Mouse (Mus musculus): Measurements from ENCODE around the gene Jund. TPM values are rescaled to one million over a fixed set of nuclear protein-coding genes. Genes with fewer than 3 reads are reported as not detected.

Jund gene
- total RNA-seq, 2 experiments from 2014 or later = 24.0 to 44.1 TPM

DNA sequence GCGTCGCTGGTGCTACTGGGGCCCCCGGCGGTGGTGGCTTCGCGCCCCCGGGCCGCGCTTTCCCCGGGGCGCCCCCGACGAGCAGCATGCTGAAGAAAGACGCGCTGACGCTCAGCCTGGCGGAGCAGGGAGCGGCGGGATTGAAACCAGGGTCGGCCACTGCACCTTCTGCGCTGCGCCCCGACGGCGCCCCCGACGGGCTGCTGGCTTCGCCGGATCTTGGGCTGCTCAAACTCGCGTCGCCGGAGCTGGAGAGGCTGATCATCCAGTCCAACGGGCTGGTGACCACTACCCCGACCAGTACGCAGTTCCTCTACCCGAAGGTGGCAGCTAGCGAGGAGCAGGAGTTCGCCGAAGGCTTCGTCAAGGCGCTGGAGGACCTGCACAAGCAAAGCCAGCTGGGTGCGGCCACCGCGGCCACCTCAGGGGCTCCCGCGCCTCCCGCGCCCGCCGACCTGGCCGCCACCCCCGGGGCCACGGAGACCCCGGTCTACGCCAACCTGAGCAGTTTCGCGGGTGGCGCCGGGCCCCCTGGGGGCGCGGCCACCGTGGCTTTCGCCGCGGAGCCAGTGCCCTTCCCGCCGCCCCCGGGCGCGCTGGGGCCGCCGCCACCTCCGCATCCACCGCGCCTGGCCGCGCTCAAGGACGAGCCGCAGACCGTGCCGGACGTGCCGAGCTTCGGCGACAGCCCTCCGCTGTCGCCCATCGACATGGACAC is 526 bp downstream of the Jund start:
- no peak for ATAC-seq (ENCODE audit: poor library complexity, severe bottlenecking)

DNA sequence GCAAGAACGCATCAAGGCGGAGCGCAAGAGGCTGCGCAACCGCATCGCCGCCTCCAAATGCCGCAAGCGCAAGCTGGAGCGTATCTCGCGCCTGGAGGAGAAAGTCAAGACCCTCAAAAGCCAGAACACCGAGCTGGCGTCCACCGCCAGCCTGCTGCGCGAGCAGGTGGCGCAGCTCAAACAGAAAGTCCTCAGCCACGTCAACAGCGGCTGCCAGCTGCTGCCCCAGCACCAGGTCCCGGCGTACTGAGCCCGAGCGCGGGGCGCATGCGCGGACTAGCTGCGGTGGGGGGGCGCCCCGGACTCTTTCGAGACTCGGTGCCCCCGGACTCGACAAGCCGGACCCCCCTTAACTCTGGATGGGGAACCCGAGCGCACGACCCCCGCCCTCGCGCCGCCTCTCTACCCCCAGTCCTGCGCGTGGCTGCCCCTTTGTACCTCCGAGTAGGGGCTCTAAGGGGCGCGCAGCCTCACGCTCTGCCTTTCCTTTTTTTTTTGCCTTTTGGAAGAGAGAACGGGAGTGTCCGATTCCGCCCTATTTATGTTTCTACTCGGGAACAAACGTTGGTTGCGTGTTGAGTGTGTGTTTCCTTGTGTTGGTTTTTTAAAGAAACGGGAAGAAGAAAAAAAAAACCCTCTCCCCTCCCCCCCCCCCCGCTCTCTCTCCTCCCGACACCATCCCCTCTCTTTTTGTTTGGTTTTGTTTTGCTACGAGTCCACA is 1.2 kb downstream of the Jund start:
- no peak for ATAC-seq (ENCODE audit: poor library complexity, severe bottlenecking)

DNA sequence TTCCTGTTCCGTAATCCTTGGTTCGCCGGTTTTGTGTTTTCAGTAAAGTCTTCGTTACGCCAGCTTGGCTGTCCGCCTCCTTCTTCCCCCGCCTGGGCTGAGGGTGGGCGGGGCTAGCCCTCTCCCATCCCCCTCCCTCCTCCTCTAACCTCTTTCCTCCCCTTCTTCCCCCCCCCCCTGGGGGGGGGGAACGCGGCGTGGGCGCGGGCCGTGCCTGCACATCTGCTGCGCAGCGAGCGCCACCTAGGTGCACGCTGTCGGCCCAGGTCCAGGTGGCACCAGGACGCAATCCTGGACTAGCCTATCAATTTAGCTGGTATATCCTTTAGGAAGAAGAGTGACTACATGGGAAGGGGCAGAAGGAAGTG is 1.8 kb downstream of the Jund start:
- peak; percentile 41 for ATAC-seq (ENCODE audit: poor library complexity, severe bottlenecking)

GRCm38 (mm10) chr8:70701048-70701981 is 2.6 kb downstream of the Jund start:
- no peak for ATAC-seq (ENCODE audit: poor library complexity, severe bottlenecking)

DNA sequence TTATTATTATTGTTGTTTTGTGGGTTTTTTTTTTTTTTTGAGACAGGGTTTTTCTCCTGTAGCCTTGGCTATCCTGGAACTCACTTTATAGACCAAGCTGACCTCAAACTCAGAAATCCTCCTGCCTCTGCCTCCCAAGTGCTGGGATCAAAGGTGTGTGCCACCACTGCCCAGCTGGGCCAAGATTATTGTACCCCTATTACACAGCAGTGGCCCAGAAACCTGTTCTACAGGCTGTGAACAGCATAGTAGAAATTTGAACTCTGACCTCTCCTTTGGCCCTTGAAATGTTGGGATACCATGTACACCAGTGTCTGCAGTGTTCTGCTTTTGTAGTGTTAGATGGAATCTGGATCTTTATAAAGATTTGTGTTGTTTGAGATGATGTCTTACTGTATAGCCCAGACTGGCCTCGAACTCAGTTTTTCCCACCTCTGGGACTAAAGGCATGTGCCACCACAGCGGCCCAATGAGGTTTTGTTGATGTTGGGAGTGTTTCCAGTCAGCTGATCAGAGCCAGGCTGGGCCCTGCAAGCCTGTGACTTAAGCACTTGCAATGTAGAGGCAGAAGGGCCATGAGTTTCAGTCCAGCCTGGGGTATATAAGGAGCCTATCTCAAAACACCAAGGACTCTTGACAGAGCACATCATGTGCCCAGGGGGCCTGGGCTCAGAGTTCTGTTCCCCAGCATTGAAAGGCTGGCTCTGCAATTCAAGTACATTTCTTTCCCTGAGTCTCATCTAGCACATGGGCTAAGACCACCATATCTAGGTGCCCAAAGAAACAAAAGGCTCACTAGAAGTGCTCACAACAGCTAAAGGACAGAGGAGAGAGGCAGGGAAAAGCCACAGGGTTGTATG is 3.5 kb downstream of the Jund start:
- ATAC-seq (ENCODE audit: poor library complexity, severe bottlenecking) = no peak

DNA sequence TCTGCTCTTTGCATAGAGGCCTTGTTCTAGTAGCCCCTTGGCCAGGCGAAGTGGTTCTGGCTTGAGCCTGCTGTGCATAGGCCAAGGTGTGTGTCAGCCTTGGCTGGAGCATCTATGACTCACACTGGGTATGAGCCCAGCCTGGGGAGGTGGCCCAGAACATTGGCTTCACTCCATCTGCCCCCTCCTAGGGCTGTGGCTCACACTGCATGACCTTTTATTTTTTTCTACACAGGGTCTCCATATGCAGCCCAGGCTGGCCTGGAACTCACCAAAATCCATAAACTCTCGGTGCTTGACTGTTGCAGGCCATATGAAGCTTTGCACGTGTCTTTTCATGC is 4.1 kb downstream of the Jund start:
- no peak for ATAC-seq (ENCODE audit: poor library complexity, severe bottlenecking)

- ATAC-seq (ENCODE audit: poor library complexity, severe bottlenecking) = no peak
Measured at GRCm38 (mm10) chr8:70703287-70703686, 4.5 kb downstream of the Jund start, which contains the start of gene Iqcn. Iqcn (plus strand) TSS chr8:70703457.

DNA sequence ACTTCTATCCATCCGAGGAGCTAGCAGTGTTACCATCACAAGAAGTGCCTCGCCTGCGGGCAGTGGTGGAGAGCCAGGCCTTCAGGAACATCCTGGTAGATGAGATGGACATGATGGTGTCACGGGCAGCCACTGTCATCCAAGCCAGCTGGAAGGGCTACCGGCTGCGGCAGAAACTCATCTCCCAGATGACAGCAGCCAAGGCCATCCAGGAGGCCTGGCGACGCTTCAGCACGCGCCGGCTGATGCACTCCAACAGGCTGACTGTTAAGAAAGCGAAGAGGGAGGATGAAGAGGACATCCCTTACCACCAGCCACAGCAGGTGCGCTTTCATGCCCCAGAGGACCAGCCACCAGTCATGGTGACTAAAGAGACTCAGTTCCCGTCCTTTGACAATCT is 9.5 kb downstream of the Jund start:
- no peak for ATAC-seq (ENCODE audit: poor library complexity, severe bottlenecking)

DNA sequence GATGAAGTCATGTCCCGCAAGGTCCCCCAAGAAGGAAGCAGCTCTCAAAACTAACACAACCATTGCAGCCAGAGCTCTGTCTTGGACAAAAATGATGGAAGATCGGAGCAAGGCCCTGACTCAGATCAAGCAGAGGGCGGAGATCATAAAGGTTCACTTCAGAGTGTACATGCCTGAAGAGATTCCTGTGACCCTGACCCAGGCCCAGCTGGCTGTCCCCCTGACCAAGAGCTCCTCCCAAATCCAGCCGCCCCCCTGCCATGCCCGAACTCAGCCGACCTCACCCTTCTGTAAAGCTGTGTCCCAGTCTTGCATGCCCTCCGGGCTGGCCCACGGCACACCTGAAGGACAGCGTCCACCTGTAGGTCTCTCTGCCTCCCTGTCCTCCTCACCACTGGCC is 11.0 kb downstream of the Jund start:
- no peak for ATAC-seq (ENCODE audit: poor library complexity, severe bottlenecking)

GRCm38 (mm10) chr8:70710296-70710695 is 11.5 kb downstream of the Jund start:
- no peak for ATAC-seq (ENCODE audit: poor library complexity, severe bottlenecking)

GRCm38 (mm10) chr8:70711041-70711440 is 12.3 kb downstream of the Jund start:
- no peak for ATAC-seq (ENCODE audit: poor library complexity, severe bottlenecking)

- ATAC-seq (ENCODE audit: poor library complexity, severe bottlenecking) = no peak
Measured at GRCm38 (mm10) chr8:70713991-70714390, 15.2 kb downstream of the Jund start.

DNA sequence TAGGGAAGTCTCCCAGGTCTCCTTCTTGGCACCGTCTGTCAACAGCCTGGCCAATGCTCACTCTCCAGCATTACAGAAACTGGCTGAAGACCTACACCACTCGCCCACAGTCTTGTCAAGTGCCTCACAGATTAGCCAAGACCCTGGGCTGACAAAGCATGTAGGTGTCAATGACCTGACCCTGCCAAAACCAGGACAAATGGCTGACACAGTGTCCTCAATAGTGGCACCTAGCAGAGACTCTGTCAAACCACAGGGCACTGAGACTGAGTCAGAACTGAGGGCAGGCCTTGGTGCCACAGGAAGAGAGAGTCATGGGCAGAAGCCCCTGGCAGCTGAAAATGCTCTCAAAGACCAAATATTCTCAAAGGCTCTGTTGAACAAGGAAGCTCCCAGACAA is 16.3 kb downstream of the Jund start:
- ATAC-seq (ENCODE audit: poor library complexity, severe bottlenecking) = no peak

GRCm38 (mm10) chr8:70716521-70717400 is 18.0 kb downstream of the Jund start:
- no peak for ATAC-seq (ENCODE audit: poor library complexity, severe bottlenecking)

- ATAC-seq (ENCODE audit: poor library complexity, severe bottlenecking) = peak; percentile 88
Measured at GRCm38 (mm10) chr8:70718297-70718696, 19.5 kb downstream of the Jund start, which contains the start of gene Gm3336. Gm3336 (plus strand) TSS chr8:70718543.

- ATAC-seq (ENCODE audit: poor library complexity, severe bottlenecking) = peak; percentile 43; the same call in 1 of the 2 replicates
Measured at GRCm38 (mm10) chr8:70719796-70720270, 21.1 kb downstream of the Jund start.

GRCm38 (mm10) chr8:70720739-70721138 is 22.0 kb downstream of the Jund start:
- peak; percentile 72 for ATAC-seq (ENCODE audit: poor library complexity, severe bottlenecking)

DNA sequence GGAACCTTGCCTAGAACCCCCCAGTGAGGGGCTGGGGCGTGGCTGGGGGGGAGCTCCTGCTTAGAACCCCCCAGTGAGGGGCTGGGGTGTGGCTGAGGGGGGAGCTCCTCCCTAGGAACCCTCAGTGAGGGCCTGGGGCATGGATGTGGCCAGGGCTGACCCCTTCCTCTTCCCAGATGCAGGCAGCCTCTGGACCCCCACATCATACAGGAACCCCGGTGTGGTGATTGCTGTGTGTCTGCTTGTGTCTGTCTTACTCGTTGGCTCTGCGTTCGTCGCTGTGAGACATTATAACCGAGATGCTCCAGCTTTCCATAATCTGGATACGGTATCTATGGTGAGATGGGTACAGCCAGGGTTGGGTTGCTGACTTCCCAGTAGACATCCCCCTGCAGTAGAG is 22.9 kb downstream of the Jund start:
- ATAC-seq (ENCODE audit: poor library complexity, severe bottlenecking) = no peak

DNA sequence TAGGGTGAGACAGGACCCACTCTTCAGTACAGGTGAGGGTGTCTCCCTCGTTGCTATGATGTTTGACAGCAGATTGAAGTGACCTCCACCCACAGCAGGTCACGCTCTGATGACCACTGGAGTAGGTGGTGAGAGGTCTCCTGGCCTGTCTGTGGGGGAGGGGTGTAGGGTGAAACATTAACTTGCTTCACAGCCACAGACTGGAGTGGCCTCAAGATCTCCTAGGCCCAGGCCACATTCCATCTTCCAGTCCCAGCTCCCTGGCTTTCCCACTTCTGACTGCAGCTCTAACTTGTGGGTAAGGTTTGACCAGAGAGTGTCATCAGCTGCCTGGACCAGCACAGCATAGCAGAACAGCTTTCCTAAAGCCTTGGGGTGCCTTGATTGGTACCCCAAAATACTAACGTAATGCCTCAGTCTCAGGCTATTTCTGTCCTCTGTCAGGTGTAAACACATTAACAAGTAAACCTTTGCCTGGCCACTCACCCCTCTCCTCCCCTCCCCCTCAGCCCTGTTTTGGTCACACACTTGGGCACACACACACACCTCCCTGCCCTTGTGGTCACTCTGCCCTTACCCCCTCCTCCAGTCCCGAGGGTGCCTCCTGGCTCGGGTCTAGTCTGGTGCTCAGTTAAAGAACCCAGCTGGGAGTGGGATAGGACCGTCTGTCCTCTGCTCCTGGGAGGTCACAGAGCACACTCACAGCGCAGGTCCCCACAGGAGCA is 24.9 kb downstream of the Jund start, which contains the start of gene Pde4c:
Pde4c (plus strand) TSS at position 235 of the 725 bp plus-strand sequence.
- ATAC-seq (ENCODE audit: poor library complexity, severe bottlenecking) = no peak
